Mouse (Mus musculus) ES-E14 (cell line): ENCODE results near the gene Olfr373.

ENCODE experiments used
- CHD2 ChIP-seq: IDR thresholded peaks from 2 replicates; pipeline ENCODE4 v1.6.1; 2014; ENCODE audit warnings: mild to moderate bottlenecking, low read depth, low read length, inconsistent platforms
- HCFC1 ChIP-seq: IDR thresholded peaks from 2 replicates; pipeline ENCODE4 v1.6.1; 2012; ENCODE audit warnings: low read length, inconsistent platforms, borderline replicate concordance; ENCODE audit not compliant: insufficient read depth
- MAFK ChIP-seq: IDR thresholded peaks from 2 replicates; pipeline ENCODE4 v1.6.1; 2014; ENCODE audit warnings: mild to moderate bottlenecking, low read depth, low read length, inconsistent platforms; ENCODE audit not compliant: insufficient read depth
- ZC3H11A ChIP-seq: IDR thresholded peaks from 2 replicates; pipeline ENCODE4 v1.6.1; 2012; ENCODE audit warnings: low read depth, mild to moderate bottlenecking, inconsistent platforms, low read length, borderline replicate concordance
- ZNF384 ChIP-seq: IDR thresholded peaks from 2 replicates; pipeline ENCODE4 v1.6.1; 2012; ENCODE audit warnings: low read depth, low read length, inconsistent platforms

DNA sequence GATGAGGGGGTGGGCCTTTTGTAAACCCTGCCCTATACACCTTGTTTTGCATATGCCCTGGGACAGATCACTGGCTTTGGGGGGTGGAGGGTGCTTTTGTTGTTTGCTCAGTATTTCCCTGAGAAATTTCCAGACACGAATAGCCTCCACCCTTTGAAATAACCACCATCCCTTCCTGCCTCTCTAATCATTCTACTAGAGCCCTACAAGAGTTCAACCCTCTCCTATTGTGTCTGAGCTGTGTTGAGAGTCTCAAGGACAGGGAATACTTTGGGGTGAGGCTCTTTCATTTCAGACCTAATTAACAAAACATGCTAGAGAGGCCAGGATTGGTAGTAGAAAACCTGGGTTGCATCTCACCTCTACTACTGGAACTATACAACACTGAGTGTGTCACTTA lies 66.1 kb downstream of the Olfr373 start:
- TF ChIP-seq CHD2 (no peak), HCFC1 (no peak), ZC3H11A (no peak), MAFK (no peak), ZNF384 (no peak)
